20 mouse cellular contexts compared by ENCODE assay signal in the genomic region with DNA sequence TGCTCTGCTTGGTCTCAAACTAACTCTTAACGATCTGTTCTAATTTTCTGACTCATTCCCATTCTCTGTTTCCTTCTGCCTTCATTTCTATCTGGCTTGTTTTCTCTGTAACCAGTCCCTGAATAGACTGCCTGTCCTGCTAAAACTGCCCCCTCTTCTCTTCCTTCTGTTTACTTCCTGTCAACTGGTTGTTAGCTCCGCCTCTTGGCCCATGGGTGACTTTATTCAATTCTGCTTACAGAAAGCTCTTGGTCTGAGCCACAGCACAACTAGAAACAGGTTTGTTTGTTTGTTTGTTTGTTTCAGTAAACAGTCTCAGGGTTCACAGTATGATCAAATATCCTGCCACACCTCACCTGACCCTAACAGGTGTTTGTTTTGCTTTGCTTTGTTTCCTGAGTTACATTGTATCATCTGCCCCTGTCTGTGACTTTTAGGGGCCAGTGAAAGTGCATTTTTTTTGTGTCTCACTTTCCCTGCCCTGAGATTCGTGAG. TPM values are rescaled to one million over a fixed set of nuclear protein-coding genes. Genes with fewer than 3 reads are reported as not detected.
A peak's percentile ranks its signal among the peaks of the same experiment; 100 is the strongest.
DNase-seq lines count a peak whose midpoint lies in the region; ATAC-seq lines count a peak whose summit lies in the region.
"Had no signal": no experiment of that assay in that cellular context is flagged by ENCODE, and none has a peak within 500 bp of the region (broad histone marks: within the 10 kb centered on the region; RNA-seq: fewer than 3 reads in every experiment).

No protein-coding gene starts in this region.

- DNase-seq in CD4-positive, CD25-positive, alpha-beta regulatory T cell, adult 2 months (ENCODE audit: low read depth, low spot score): peak; percentile 28
- DNase-seq in lung, postnatal 10 days: peak; percentile 27
- DNase-seq in lung, postnatal 4 days: no peak
- peak; percentile 49 for DNase-seq in A20 (ENCODE audit: low read depth, low spot score)
- DNase-seq in induced T-regulatory cell, adult 2 months (ENCODE audit: low read depth): peak; percentile 68
- DNase-seq in embryo, embryonic 11 days: no peak
- no peak for DNase-seq in layer of hippocampus, postnatal 25 days (ENCODE audit: extremely low spot score in 1 of 2, low spot score in 1 of 2)
- DNase-seq: adrenal gland, adult 2 months; adrenal gland, postnatal 14 days; cerebellum, adult 11 months; cerebellum, adult 2 months; cerebellum, adult 9-11 months; cerebellum, postnatal 25 days; forebrain, postnatal 0 days; gastrocnemius, postnatal 25 days; heart, postnatal 14 days; heart, postnatal 4 days had no signal

- ATAC-seq in CD4-positive, CD25-positive, alpha-beta regulatory T cell, adult 4 months: no peak
- ATAC-seq: forebrain, embryonic 14.5 days; forebrain, postnatal 0 days; hindbrain, postnatal 0 days had no signal

RNA-seq across cellular contexts. Expression of a gene that starts 21.7 kb away (rescaled TPM):
- polyA plus RNA-seq in CD4-positive, CD25-positive, alpha-beta regulatory T cell, adult 4 months (2017; shearing (Covaris generic)): 100 to 1,000 TPM in 1 of 2 experiments, 10 to 100 TPM in 1; 51.8 to 108 TPM
- total RNA-seq in layer of hippocampus, postnatal 25 days (2021): 1 to 10 TPM; 3.2 to 3.6 TPM

RNA-seq across cellular contexts. Expression of a gene that starts 35.9 kb away (rescaled TPM):
- 1 to 10 TPM; 1.1 to 2.0 TPM for polyA plus RNA-seq in CD4-positive, CD25-positive, alpha-beta regulatory T cell, adult 4 months (2017; shearing (Covaris generic))
- total RNA-seq in layer of hippocampus, postnatal 25 days (2021): 10 to 100 TPM; 11.8 to 12.3 TPM

RNA-seq across cellular contexts. Expression of a gene that starts 55.8 kb away (rescaled TPM):
- 10 to 100 TPM; 17.8 to 18.7 TPM for polyA plus RNA-seq in CD4-positive, CD25-positive, alpha-beta regulatory T cell, adult 4 months (2017; shearing (Covaris generic))
- total RNA-seq in layer of hippocampus, postnatal 25 days (2021): 10 to 100 TPM; 36.5 to 42.5 TPM

Comparison
In these comparisons a context has a peak if more than half of its experiments do, and no peak if none do; other contexts are left out.
1. DNase-seq: peak in CD4-positive, CD25-positive, alpha-beta regulatory T cell, adult 2 months (single experiment), lung, postnatal 10 days (single experiment), A20 (single experiment) and induced T-regulatory cell, adult 2 months (single experiment); none in lung, postnatal 4 days (0 of 2), embryo, embryonic 11 days (single experiment) and layer of hippocampus, postnatal 25 days (0 of 2).